Mouse (Mus musculus): ENCODE results near the gene Rab33a.

Rab33a gene

GRCm38 (mm10) chrX:48518808-48519548 lies at the start of gene Rab33a:
Gene Rab33a (plus strand): TSS chrX:48519285.
- DNase-seq, result peak; percentile 67

GRCm38 (mm10) chrX:48481095-48481494 lies 38.0 kb upstream of the Rab33a start:
- DNase-seq, result no peak

DNA sequence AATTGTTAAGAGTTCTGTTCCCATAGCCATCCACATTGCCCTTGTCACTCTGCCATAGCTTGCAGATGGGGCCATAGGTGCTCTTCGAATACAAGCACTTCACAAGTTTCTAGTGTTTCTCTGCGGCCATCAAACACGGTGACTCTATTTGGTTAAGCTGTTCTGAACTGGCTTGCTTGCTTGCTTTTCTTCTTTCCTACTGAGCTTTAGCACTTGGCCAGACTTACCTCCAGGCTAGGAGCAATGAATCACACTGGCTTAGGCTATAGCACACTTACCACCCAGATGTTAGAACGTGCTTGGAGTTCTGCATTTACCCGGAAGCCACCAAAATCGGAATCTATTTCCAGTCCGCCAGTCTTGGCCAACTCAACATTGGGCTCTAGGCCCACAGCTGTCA lies 37.4 kb upstream of the Rab33a start:
- DNase-seq, result no peak

DNA sequence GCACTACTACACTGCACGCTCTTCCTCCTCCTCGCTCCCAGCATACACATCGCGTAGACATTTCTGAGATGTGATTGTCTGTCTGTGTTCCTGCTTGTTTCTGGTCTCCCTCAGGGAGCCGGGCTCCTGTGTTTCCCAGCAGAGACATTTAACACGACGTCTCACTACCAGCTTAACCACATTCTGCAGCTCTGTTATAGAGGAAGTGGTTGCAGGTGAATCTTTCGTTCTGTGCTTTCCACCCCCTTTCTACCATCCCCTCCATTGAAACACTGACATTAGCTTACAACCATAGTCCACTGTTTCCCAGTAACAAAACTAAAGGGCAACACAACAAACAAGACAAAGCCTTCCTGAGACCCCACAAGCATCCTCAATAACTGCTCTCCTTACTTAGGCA lies 25.3 kb upstream of the Rab33a start:
- no peak for DNase-seq

DNA sequence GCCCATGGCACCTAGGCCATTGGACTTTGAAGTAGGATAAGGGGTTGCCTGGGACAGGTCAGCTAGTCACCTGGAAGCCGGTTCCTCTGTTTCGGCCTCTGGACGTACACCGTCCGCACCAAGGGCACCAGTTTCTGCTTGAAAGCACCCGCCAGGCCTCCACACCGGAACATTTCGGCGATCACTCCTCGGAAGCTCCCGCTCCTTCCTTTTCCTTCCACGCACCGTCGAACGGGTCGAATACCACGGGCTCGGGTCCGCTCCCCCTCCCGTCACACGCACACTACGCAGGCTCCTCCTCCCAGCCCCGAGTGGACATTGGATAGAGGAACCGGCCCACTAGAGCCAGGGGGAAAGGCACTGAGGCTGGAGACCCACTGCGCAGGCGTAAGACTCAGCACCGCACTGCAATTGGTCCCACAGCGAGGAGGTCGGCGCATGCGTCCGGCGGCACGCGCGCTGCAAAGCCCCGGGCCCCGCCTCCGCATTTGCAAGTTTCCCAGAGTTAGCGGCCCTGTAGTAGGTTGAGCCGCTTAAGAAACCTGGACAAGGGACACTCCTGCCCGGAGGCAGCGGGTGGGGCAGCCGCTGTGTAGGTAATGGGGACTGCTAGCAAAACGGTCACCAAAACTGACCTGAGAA lies 5.8 kb upstream of the Rab33a start, which contains the start of gene Aifm1:
Aifm1 (minus strand) TSS at position 398 of the 642 bp plus-strand sequence.
- DNase-seq, result peak; percentile 95

- DNase-seq, result no peak
Observed at GRCm38 (mm10) chrX:48513824-48514223, 5.3 kb upstream of the Rab33a start.

DNA sequence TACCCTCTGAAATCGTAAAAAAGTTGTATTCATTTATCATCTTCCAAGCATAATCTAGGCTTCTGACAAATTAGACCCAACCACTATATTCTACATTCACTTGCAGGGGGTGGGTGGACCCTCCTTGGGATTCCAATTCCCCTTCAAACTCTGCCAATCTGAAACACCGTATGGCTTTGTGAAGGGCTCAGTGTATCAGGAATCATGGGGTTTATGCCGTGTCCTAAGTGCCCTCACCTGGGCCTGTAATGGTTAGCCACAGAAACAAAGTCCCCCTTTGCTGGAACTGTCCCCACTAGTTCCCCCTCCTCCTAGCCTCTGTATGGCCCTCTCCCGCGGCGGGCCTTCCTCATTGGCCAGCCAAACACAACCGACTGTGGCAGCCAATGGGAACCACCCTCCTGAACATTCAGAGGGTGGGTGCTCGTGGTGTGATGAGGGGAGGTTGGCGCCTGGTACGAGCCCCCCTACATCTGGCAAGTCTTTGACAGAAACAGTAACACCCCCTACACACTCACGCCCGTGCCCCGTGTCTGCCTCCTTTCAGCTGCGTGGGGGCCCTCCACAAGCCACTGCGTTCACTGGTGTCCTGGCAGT lies 776 bp upstream of the Rab33a start:
- DNase-seq, result peak; percentile 57

DNA sequence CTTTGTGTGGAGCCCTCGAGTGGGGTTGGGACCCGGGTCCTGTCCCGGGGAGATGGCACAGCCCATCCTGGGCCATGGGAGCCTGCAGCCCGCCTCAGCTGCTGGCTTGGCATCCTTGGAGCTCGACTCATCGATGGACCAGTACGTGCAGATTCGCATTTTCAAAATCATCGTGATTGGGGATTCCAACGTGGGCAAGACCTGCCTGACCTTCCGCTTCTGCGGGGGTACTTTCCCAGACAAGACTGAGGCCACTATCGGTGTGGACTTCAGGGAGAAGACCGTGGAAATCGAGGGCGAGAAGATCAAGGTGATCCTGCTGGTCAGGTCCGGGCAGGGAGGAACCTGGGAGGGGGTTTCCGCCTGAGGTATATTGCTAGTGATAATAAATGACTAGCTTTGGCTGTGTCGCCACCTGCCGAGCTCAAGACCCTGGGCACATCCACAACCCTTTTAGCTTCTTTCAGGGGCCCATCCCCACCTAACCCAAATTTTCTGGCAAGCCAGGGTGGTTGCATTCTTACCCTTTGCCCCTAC lies 532 bp downstream of the Rab33a start:
- DNase-seq, result no peak

DNA sequence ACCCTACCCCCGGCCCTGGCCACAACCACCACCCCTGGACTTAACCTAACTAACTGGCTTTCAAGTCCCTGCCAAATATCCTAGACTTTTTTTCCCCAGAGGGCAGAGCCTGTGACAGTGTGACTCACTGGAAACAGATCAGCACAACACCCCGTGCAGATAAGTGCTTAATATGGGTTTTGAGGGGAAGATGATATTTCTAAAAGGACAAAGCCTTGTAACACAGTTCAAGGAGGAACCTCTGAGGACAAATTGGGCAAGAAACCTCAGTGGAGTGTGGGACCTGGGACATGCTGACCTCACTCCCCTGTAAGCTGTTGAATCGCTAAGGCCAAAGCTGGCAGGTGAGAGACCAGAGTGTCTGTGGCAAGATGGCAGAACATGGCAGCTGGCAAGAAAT lies 2.6 kb downstream of the Rab33a start:
- DNase-seq, result no peak

DNA sequence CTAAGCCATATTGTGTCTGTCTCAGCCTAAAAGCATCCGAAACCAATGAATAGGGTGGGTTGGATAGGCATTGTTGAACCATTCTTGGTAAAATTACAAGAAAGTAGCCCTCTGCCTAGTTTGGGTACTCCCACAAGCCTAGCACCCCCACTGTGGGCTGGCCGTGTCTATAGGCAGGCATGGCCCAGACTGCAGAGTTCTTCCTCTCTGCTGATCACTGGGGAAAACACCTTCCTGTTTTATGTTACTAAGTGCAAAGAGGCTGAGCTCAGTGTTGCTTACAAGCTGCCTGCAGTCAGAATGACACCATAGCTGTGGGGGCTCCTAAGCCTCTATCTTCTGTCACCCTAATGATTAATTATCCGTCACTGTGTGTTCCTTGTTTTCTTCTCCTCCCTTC lies 4.4 kb downstream of the Rab33a start:
- no peak for DNase-seq

DNA sequence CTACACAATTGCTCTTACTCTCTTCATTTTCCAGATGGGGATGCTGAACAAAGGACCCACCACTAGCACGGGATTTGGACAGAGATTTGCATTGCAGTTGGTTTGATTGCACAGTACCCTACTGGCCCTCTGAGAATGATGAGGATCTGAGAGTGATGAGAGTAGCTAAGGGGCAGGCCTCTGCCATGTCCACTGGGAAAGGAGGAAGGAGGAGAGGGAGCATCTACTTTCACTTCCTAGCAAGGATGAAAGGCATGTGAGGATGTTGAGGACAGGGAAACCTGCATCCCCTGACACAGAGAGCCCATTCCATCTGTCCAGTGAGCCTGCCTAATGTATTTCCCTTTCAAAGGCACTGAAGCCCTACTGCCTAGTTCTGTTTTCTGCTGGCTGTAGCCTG lies 6.2 kb downstream of the Rab33a start:
- DNase-seq, result no peak

DNA sequence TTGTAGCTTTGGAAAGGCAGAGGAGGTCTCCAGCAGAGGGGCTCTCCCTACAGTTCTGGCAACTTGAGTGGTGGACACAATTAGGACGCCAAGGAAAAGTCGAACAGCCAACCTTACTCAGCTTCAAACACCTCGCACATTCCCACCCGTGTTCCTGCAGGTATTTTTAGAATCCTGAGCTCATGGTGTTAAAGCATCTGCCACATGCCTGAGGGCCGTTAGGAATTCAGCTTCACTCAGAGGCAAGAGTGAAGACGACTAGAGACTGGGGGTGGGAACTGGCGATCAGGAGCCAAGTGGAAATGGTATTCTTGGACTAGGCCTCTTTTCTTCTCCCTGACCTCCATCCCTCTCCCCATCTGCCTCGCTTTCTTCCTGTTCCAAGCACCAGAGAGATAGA lies 6.8 kb downstream of the Rab33a start:
- peak; percentile 44 for DNase-seq

DNA sequence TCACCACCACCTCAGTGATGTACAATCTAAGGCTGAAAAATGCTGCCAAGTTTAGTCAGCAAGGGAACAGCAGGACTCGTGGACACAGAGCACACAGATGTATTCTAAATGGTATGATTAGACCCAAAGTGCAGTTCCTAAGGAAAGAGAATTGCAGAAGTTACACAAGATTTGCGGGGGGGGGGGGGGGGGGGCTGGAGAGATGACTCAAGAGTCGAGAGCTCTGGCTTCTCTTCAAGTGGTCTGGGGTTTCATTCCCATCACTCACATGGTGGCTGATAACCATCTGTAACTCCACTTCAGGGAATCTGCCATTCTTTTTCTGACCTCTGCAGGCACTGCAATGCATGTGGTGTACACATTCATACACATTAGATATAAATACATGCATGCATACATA lies 7.3 kb downstream of the Rab33a start:
- DNase-seq, result no peak

DNA sequence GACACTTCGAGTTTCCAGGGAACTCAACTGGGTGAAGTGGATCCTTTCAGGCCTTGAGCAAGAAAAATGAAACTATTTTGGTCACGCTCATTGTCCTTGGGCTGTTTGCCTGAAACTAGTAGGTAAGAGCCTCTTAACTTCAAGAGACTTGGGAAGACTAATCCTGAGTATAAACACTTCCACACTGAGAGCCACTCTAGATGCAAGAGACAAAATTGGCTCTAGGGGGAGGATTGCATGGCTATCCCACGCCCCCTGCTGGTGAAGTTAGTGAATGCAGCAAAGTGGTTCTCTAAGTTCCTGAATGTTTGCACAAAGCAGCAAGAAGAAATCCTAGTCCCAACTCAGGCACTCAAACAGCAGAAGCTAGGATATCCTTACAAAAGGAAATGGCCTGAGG lies 13.1 kb downstream of the Rab33a start:
- DNase-seq, result peak; percentile 55
